Mouse (Mus musculus) forebrain, embryonic 12.5 days (tissue): Measurements from ENCODE around the gene Pde4d. TPM values are rescaled to one million over a fixed set of nuclear protein-coding genes. Genes with fewer than 3 reads are reported as not detected.

Experiments
- ATAC-seq: fragments of 200-750 bp; cut with Nextera tagmentation; 2 replicates; pipeline ENCODE4 v1.8.0; 2017; ENCODE audit warnings: moderate TSS enrichment; ENCODE audit not compliant: low FRiP score
- H3K27ac ChIP-seq: fragments of 300-500 bp; sonication (generic); 2 replicates; pipeline ENCODE4 v1.5.1; 2016; ENCODE audit warnings: mild to moderate bottlenecking
- H3K27me3 ChIP-seq: fragments of 300-500 bp; sonication (generic); 2 replicates; pipeline ENCODE4 v1.6.1; 2016; ENCODE audit warnings: mild to moderate bottlenecking
- H3K36me3 ChIP-seq: fragments of 300-500 bp; sonication (generic); replicated peaks from 2 replicates; pipeline ENCODE4 v1.6.1; 2016; ENCODE audit warnings: mild to moderate bottlenecking
- H3K4me1 ChIP-seq: fragments of 300-500 bp; sonication (generic); 2 replicates; pipeline ENCODE4 v1.6.1; 2016
- H3K4me2 ChIP-seq: fragments of 300-500 bp; sonication (generic); 2 replicates; pipeline ENCODE4 v1.6.1; 2016; ENCODE audit warnings: mild to moderate bottlenecking, moderate library complexity
- H3K4me3 ChIP-seq: fragments of 300-500 bp; sonication (generic); replicated peaks from 2 replicates; pipeline ENCODE4 v1.5.1; 2016; ENCODE audit warnings: mild to moderate bottlenecking
- H3K9ac ChIP-seq: fragments of 300-500 bp; sonication (generic); 2 replicates; pipeline ENCODE4 v1.6.1; 2016; ENCODE audit warnings: mild to moderate bottlenecking
- H3K9me3 ChIP-seq: fragments of 300-500 bp; sonication (generic); 2 replicates; pipeline ENCODE4 v1.6.1; 2016
- WGBS: fragments of 180-500 bp; shearing (Covaris S2); methylation state at CpG from one replicate; pipeline ENCODE4 v1.1.7; 2016; 5-methylcytosine and 5-hydroxymethylcytosine counted together
- polyA plus RNA-seq: library from polyadenylated mRNA; unstranded; fragments of >200 nt; fragmentation: Nextera tagmentation; extraction: Ambion mirVana; gene quantifications from 2 replicates; pipeline ENCODE4 v1.2.1, GENCODE M21; 2016

The Pde4d gene
- polyA plus RNA-seq = 12.2 and 15.0 TPM in 2 replicates

DNA sequence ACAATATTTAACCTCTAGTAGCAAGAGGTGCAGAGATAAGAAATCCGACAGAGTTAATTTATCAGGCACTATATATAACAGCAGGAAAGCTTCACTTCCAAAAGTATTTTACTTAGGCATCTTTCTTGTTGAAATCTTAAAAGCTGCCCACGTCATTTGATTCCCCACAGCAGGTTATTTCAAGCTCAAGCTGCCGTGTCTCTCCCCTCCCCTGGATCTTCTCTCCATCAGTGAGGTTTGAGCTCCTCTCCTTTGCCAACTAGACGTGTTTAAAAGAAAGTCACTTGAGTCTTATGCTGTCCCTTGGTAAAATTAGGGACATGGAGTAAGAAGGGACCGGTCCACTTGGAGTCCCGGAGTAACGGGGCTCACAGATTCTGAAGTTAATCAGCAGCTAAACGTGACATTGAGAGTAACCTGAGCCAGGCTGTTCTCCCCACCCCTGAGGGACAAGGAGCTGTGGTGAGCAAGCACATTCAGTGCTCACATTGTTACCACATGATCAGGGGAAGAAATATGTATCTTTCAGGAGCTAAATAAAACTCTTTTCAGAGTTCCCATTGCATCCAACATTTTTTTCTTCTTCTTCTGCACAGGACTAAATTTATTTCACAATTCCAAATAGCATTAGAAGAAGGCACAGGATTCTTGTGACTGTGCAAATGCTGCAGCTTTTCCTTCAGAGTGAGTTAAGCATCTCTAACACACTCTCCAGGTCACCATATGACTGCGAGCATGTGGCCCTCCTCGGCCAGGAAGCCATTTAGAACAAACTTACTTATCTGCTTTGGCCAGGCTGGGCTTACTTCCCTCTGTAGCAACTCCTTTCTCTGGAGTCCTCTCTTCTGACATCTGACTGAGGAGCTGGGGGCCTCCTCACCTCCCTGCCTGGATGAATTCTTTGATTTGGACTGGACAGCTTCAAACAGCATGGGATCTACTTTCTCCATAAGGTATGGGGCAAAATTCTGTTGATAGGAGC is at the start of gene Pde4d:
Pde4d (plus strand) TSS at position 833 of the 982 bp plus-strand sequence.
- no peak for ATAC-seq
- WGBS = 53% methylated on average over 10 of the region's 10 CpGs
- no peaks in the 10 kb centered on the region for H3K9me3 ChIP-seq

DNA sequence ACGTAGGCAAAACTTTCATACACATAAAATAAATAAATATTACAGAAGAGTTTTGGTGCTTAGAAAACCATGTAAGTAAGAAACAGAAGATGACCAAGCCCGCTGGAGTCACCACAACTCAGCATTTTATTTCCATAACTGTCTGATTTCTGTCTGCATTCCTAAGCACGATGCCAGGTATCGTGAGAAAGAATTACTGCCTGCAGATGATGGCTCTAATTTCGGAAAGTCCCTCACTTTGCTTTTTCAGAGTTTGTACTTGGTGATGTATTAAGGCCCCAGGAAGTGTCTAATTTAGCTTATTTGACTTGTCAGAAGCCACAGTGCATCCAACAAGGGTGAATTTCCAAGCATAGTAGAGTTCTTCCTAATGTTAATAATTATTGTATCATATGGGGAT is 46.6 kb upstream of the Pde4d start:
- no peak for ATAC-seq
- Histone ChIP-seq H3K4me2 (no peak overlapping the region), H3K27ac (no peak overlapping the region), H3K27me3 (no peaks in the 10 kb centered on the region), H3K36me3 (peaks cover 11% of the 10 kb centered on the region), H3K9ac (no peak overlapping the region), H3K4me3 (no peak overlapping the region), H3K4me1 (no peaks in the 10 kb centered on the region), H3K9me3 (no peaks in the 10 kb centered on the region)
- WGBS = 93% methylated on average over 5 of the region's 5 CpGs

More for the DNA sequence above, at the start of gene Pde4d:
- Histone ChIP-seq H3K36me3 (no peaks in the 10 kb centered on the region), H3K9ac (no peak within 1 kb of the TSS), H3K27ac (no peak within 1 kb of the TSS), H3K4me1 (no peaks in the 10 kb centered on the region), H3K27me3 (no peaks in the 10 kb centered on the region), H3K4me3 (no peak within 1 kb of the TSS), H3K4me2 (no peak within 1 kb of the TSS)

DNA sequence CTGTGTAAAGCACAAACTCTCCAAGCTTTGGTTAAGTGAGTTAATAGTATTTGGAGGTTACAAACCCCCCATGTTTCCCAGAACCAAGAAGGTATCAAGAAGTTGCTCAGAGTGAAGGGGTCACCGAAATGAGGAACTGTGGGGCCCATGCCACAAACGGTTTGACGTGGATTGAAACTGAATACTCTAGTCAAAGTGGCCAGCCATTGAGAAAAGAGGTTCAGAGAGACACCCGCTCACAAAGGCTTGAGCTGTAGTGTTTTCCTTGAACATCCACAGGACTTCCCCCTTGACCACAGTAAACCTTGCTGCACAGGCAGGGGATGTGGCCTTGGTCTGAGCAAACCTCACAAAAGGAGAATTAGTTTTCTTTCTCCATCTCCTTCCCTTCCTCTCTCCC is 45.4 kb upstream of the Pde4d start:
- peaks cover 11% of the 10 kb centered on the region for H3K36me3 ChIP-seq
- no peak overlapping the region for H3K4me2 ChIP-seq
- 93% methylated on average over 4 of the region's 4 CpGs for WGBS
- H3K27ac ChIP-seq = no peak overlapping the region
- no peak overlapping the region for H3K4me3 ChIP-seq
- H3K9ac ChIP-seq = no peak overlapping the region
- H3K4me1 ChIP-seq = no peaks in the 10 kb centered on the region
- no peaks in the 10 kb centered on the region for H3K27me3 ChIP-seq
- no peaks in the 10 kb centered on the region for H3K9me3 ChIP-seq
- no peak for ATAC-seq

DNA sequence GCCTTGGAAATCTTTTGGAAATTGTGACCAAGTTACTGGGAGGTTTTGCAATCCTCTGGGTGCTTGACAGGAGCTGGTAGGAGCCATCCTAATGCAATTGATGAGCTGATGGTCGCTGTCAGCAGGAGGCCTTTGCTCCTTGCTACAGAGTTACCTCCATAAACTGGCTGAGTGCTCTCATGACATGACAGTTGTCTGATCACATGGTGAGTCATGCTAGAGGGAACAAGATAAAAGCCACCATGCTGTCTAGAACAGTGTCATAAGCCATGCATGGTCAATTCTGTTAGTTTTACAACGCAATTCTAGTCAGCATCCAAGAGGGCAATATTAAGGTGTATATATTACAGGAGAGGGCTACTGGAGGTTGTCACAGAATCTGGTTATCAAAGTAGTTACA is 34.3 kb upstream of the Pde4d start:
- WGBS = 91% methylated on average over 2 of the region's 2 CpGs
- Histone ChIP-seq H3K9me3 (no peaks in the 10 kb centered on the region), H3K4me1 (no peaks in the 10 kb centered on the region)

DNA sequence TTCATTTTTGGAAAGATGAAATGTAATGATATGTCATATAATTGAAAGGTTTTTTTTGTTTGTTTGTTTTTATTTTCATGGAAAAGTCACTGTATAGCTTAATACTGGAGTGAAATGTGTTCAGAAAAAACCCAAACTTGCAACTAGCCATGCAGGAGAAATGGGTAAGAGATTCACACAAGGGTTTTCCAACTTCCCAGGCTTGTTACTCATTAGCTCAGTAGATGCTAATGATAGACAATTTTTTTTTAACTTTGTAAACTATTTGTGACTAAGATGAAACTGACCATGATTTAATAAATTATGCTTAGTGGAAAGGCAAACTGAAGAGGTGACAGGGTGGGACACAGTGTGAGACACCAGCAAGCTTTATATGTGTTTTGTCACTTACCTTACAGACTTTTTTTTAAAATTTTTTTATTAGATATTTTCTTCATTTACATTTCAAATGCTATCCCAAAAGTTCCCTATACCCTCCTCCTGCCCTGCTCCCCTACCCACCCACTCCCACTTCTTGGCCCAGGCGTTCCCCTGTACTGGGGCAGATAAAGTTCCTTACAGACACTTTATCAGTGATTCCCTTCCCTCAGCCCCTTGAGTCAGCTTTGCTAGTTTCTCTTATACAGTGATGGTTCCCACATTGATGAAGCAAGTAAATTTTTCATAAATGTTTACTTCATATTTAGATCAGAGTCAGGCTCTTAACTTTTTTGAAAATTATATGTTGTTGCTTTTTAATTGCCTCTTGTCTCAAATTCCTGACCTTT is 30.8 kb upstream of the Pde4d start:
- no peak overlapping the region for H3K4me3 ChIP-seq
- H3K27me3 ChIP-seq = no peaks in the 10 kb centered on the region
- H3K9me3 ChIP-seq = no peaks in the 10 kb centered on the region
- ATAC-seq = no peak
- 88% methylated on average over 1 of the region's 1 CpGs for WGBS
- no peak overlapping the region for H3K9ac ChIP-seq
- no peak overlapping the region for H3K27ac ChIP-seq
- no peaks in the 10 kb centered on the region for H3K4me1 ChIP-seq
- no peaks in the 10 kb centered on the region for H3K36me3 ChIP-seq
- no peak overlapping the region for H3K4me2 ChIP-seq

More for the DNA sequence above, 34.3 kb upstream of the Pde4d start:
- Histone ChIP-seq H3K36me3 (no peaks in the 10 kb centered on the region), H3K4me3 (no peak overlapping the region), H3K27me3 (no peaks in the 10 kb centered on the region), H3K9ac (no peak overlapping the region), H3K4me2 (no peak overlapping the region), H3K27ac (no peak overlapping the region)
- no peak for ATAC-seq

DNA sequence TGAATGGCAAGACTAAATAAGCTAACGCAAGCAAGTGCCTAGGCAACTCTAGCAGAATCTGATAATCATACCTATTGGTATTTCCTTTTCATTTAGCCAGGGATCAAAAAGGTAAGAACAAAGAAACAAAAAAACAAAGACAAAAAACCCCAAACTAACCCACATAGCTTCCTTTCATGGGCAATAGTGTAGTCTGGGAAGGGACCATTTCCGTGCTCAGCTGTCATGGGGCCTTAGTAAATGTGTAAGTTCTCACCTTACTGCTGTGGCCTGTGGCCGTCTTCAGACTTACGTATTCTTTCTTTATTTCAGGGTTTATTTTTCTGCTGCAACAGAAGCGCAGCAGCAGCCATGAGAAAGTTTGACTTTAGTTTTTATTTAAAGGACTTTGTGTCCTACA is 23.4 kb upstream of the Pde4d start:
- Histone ChIP-seq H3K9me3 (no peaks in the 10 kb centered on the region), H3K27ac (no peak overlapping the region), H3K27me3 (no peaks in the 10 kb centered on the region), H3K4me3 (no peak overlapping the region), H3K4me2 (no peak overlapping the region), H3K36me3 (no peaks in the 10 kb centered on the region), H3K4me1 (peaks cover 8% of the 10 kb centered on the region; the same call in 1 of the 2 replicates), H3K9ac (no peak overlapping the region)
- ATAC-seq = no peak
- WGBS = 44% methylated on average over 5 of the region's 5 CpGs

DNA sequence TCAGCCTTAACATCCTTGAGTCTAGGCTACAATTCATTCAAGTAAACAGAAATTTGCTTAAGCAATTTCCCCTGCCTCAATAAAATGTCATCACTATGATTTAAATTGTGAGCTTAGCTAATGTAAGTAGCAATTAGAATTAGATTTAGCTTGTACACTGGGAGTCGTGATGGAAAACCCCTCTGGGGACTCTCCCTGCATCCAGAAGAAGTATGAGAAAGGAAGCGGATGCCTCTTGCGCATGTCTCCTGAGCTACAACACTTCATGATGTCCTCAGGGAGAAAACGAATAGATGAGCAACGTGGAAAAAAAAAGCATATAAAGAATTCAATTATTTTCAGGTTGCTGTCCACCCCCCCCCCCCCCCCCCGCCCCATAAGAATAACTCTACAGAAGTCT is 20.9 kb upstream of the Pde4d start:
- no peak overlapping the region for H3K27ac ChIP-seq
- WGBS = 70% methylated on average over 6 of the region's 6 CpGs
- H3K9ac ChIP-seq = no peak overlapping the region
- no peaks in the 10 kb centered on the region for H3K36me3 ChIP-seq
- no peak for ATAC-seq
- no peaks in the 10 kb centered on the region for H3K9me3 ChIP-seq
- H3K4me2 ChIP-seq = no peak overlapping the region
- H3K4me1 ChIP-seq = peaks cover 8% of the 10 kb centered on the region; the same call in 1 of the 2 replicates
- H3K4me3 ChIP-seq = no peak overlapping the region
- no peaks in the 10 kb centered on the region for H3K27me3 ChIP-seq

DNA sequence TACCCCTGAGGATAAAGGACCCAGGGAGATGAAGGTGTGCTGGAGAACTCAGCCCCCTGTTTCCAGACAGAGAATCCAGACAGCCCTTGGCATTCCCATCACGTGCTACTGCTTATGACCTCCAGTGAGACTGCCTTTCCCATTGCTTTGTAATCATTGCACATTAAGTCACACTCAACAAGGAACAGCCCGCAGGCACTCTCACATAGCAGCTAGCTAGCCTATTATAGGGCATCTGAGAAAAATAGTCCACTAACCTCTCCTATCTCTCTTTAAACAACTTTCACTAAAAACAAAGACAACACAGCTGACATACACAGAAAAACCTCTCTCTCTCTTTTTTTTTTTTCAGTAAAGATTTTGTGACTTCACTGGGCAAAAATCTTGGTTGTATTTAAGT is 20.1 kb upstream of the Pde4d start:
- Histone ChIP-seq H3K4me2 (no peak overlapping the region), H3K27ac (no peak overlapping the region), H3K9ac (no peak overlapping the region), H3K4me1 (peaks cover 8% of the 10 kb centered on the region; the same call in 1 of the 2 replicates), H3K9me3 (no peaks in the 10 kb centered on the region), H3K4me3 (no peak overlapping the region), H3K36me3 (no peaks in the 10 kb centered on the region), H3K27me3 (no peaks in the 10 kb centered on the region)
- no peak for ATAC-seq
- 80% methylated on average over 2 of the region's 2 CpGs for WGBS

DNA sequence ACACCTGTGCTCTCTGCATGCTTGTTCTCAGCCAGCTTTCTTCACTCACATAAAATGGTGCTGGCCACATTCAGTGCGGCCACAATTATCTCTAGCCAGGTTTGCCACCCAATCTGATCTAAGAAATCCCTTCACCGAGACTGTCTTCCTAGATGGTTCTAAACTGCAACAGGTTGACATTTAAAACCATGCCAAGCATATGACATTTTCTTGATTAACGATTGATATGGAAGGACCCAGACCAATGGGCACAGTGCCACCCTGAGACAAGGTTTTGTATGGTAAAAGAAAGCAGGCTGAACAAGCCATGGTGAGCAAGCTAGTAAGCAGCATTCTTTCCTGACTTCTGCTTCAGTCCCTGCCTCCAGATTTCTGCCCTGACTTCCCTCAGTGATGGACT is 18.0 kb upstream of the Pde4d start:
- ATAC-seq = no peak
- Histone ChIP-seq H3K36me3 (no peaks in the 10 kb centered on the region), H3K4me1 (no peaks in the 10 kb centered on the region), H3K9ac (no peak overlapping the region), H3K4me3 (no peak overlapping the region), H3K9me3 (no peaks in the 10 kb centered on the region), H3K4me2 (no peak overlapping the region), H3K27me3 (no peaks in the 10 kb centered on the region), H3K27ac (no peak overlapping the region)
- 93% methylated on average over 3 of the region's 3 CpGs for WGBS

DNA sequence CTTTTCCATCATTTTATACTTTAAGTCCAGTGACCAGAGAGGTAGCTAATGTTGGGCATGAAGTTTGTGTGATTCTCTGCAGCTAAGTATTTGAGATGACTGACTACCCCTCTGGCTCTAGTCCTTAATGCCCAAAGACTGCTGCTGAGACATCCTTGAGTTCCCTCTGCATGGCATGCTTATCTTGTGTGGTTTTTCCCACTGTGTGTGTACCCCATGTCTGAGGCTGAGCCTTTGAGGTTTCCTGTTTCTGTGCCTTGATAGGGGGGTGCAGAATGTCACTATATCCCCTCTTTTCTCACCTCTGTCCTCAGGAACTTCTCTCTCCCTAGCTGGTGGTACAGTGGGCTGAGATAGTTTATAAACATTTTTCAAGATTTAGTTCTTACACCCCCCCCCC is 14.1 kb upstream of the Pde4d start:
- H3K4me1 ChIP-seq = no peaks in the 10 kb centered on the region
- no peaks in the 10 kb centered on the region for H3K36me3 ChIP-seq
- no peaks in the 10 kb centered on the region for H3K27me3 ChIP-seq
- H3K9ac ChIP-seq = no peak overlapping the region
- no peak overlapping the region for H3K4me3 ChIP-seq
- no peak for ATAC-seq
- no peak overlapping the region for H3K27ac ChIP-seq
- H3K4me2 ChIP-seq = no peak overlapping the region
- no peaks in the 10 kb centered on the region for H3K9me3 ChIP-seq

DNA sequence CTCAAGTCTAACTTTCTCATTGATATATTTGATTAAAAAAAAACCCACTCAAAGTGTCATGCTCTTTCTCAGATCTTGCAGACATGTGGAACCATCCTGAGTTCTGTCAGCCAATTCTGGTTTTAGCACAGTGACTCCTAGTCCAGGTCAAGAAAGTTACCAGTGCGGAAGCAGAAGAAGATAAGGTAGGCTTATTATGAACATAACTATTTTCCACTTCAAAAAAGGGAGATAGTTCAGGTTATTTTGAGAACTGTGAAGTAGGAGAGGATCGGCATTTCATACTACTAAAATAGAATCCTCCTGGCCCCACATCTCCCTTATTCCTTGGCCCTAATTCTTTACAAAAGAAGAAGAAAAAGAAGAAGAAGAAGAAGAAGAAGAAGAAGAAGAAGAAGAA is 12.3 kb upstream of the Pde4d start:
- H3K27me3 ChIP-seq = no peaks in the 10 kb centered on the region
- H3K4me1 ChIP-seq = no peaks in the 10 kb centered on the region
- no peak overlapping the region for H3K4me3 ChIP-seq
- H3K4me2 ChIP-seq = no peak overlapping the region
- no peaks in the 10 kb centered on the region for H3K36me3 ChIP-seq
- H3K9ac ChIP-seq = no peak overlapping the region
- H3K27ac ChIP-seq = no peak overlapping the region
- WGBS = 93% methylated on average over 2 of the region's 2 CpGs
- ATAC-seq = no peak
- H3K9me3 ChIP-seq = no peaks in the 10 kb centered on the region

DNA sequence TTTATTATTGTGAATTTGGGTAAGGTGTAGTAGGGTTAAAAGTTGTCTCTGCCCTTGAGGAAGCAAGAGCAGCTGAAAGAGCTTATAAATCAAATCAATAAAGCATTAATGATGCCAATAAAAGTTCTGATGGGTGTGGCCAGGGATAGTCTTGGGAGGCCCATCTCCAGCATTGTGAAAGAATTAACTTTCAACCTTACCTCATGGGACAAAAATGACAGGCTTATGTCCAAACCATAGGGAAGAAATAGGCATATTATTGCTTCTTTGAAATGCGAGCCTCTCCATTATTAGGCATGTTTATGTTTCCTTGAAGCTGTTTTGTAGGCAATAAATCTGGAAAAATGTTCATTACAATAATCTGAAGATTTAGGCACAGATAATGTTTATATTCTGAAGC is 10.7 kb upstream of the Pde4d start:
- WGBS = 89% methylated on average over 1 of the region's 1 CpGs
- ATAC-seq = no peak

More for the DNA sequence above, 10.7 kb upstream of the Pde4d start:
- Histone ChIP-seq H3K27me3 (no peaks in the 10 kb centered on the region), H3K4me3 (no peak overlapping the region), H3K27ac (no peak overlapping the region), H3K4me2 (no peak overlapping the region), H3K36me3 (no peaks in the 10 kb centered on the region), H3K9ac (no peak overlapping the region), H3K9me3 (no peaks in the 10 kb centered on the region), H3K4me1 (no peaks in the 10 kb centered on the region)
